Mouse (Mus musculus) frontal cortex, postnatal 25 days (tissue): Measurements from ENCODE around the gene Olfr488.
"Not testable (repeated sequence)": the region's sequence is repeated elsewhere in the genome, so short reads cannot be mapped to it uniquely, and the experiment has no call there.

Experiments
- DNase-seq, 2 experiments: peaks; one replicate each; pipeline ENCODE4 v3.0.0; 2022; ENCODE audit warnings: low spot score in 2 of 2

Olfr488 gene

DNA sequence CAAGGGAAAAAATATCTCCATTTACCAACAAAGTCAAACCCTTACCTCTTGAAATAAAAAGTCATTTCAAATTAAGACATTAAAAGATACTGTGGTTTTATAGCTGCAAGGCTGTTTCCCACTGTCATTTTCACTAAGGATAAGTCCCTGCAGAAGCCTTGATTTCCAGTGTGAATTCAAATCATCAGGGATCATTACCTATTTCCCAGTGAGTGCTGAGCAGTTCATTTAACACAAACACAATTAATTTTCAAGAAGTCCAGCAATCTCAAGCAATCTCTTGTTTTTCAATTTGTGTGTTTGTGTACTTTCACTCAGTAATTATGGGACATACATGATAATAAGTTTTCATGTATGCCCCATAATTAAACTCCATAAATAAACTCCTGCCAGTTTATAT lies at the start of gene Olfr488:
Gene Olfr488, minus strand, starts transcription at position 101 of the 400 bp plus-strand sequence.
- no peak for DNase-seq

DNA sequence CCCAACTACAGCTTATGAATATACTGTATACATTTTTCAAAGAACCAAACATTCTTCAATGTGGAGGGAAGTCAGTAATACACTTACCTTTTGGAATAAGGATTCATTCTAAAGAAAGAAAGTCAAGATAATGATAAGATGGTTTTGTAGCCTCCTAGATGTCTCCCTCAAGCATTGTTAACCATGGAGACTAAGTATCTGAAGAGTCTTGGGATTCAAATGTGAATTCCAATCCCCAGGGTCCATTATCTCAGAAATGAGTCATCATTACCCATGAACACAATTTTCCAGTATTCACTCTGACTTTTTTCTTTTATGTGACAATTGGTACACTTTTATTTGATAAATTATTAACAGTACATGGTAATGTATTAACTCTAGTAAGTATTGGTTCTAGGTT lies 30.7 kb upstream of the Olfr488 start, which contains the start of gene Olfr490:
Gene Olfr490, minus strand, starts transcription at position 101 of the 400 bp plus-strand sequence.
- no peak for DNase-seq

DNA sequence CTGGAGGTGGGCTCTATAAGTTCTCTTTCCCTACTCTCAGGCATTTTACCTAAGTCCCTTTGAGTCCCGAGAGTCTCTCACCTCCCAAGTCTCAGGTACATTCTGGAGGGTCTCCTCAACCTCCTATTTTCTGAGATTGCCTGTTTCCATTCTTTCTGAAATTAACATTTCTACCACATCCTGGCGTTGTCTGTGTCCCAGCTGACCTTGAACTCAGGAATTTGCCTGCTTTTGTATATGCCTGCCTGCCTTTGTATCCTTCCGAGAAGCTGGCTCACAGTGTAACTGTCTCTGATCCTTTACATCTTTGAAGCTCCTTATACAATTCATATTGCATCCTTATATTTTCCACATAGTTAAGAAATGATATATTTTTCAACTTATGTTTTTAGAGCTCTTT lies 24.6 kb downstream of the Olfr488 start:
- no peak for DNase-seq

DNA sequence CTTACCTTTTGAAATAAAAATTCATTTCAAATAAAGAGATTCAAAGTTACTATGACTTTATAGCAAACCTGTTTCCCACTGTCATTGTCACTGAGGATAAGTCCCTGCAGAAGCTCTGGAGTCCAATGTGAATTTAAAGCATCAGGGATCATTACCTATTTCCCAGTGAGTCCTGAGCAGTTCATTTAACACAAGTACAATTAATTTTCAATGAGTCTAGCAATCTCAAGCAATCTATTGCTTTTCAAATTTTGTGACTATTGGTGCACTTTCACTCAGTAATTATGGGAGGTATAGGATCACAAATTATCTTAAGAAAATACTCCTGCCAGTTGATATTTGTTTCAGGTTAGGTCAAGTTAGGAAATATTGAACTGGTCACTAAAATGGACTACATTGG lies 43.6 kb downstream of the Olfr488 start, which contains the start of gene Olfr487:
Gene Olfr487, minus strand, starts transcription at position 101 of the 400 bp plus-strand sequence.
- DNase-seq = not testable (repeated sequence)
